Mouse (Mus musculus) frontal cortex, postnatal 36 days (tissue): ENCODE measurements around the gene Kirrel3.

Experiments
- DNase-seq, 2 experiments: peaks; one replicate each; pipeline ENCODE4 v3.0.0; 2022; ENCODE audit warnings: low spot score in 2 of 2

Gene Kirrel3

DNA sequence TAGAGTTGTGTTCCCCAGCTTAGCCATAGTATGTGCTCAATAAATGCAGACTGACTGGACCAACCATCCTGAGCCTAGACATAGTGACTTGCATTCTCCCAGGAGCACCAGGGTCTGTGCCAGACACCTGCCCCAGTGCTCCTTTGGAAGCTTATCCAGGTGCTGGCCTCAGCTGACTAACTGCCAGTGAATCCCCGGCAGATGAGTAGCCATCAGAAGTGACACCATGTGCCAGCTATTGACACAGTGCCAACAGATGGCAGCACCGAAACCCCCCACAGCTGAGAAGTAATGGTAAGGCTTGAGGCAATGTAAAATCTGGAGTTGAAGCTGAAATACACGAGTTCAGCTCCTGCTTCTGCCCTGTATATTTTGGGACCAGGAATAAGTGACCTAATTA is 399.2 kb downstream of the Kirrel3 start:
- DNase-seq = no peak

- DNase-seq = no peak
These were observed 401.1 kb downstream of the Kirrel3 start for GRCm38 (mm10) chr9:34886746-34887145.

- DNase-seq = no peak
These were observed 401.5 kb downstream of the Kirrel3 start for GRCm38 (mm10) chr9:34887196-34887595.

- no peak for DNase-seq
These were observed 402.6 kb downstream of the Kirrel3 start for GRCm38 (mm10) chr9:34888298-34888697.

- no peak for DNase-seq
These were observed 415.5 kb downstream of the Kirrel3 start for GRCm38 (mm10) chr9:34901216-34901615.

GRCm38 (mm10) chr9:34901888-34902287 is 416.2 kb downstream of the Kirrel3 start:
- no peak for DNase-seq

- no peak for DNase-seq
These were observed 419.5 kb downstream of the Kirrel3 start for GRCm38 (mm10) chr9:34905164-34905563.

DNA sequence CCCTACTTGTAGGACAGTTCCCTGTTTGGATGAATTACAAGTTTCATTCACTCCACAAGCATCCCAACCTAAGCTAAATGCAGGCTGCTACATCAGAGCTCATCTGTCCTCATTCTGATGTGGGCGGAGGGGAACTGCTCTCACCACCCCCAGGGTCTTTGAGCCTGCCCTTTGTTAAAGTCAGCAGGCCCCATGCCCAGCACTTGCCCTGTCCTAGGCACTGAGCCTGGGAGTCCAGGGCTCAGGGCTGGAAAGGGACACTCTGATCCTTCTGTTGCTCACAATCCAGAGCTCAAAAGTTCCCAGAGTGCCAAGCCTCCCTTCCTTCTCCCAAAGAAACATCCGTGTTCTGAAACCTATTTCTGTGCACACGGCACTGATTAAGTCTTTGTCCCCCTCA is 422.3 kb downstream of the Kirrel3 start:
- no peak for DNase-seq

GRCm38 (mm10) chr9:34911838-34912237 is 426.1 kb downstream of the Kirrel3 start:
- DNase-seq = peak; percentile 51 to 56

DNA sequence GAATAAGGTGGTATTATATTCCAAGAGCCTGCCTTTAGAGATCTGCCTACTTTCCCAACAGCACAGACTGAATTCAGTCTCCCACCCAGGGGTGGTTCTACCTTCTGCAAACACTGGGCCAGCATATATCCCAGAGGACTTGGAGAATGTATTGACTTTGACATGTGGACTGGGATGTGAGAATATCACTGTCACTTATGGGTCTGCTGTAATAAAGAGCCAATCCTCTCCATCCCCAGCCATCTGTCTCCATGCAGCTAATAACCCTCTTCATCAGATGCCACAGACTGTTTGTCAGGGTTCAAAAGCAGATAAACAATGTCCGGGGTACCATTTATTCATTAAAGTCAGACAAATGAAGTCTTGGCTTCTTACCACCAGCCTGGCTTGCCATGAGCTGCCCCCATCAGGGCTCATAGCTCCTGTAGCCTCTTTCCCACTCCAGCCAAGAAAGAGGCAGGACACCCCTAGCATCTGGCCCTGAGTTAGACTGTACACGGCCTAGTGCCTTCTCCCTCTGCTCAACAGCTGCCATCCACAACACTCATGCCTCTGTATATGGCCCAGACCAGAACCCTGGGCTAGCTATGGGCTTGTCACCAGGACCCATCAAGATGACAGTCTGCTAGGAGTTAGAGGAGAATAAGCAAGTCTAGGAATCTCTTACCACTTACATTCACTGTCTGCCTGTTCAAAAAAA is 426.7 kb downstream of the Kirrel3 start:
- no peak for DNase-seq

GRCm38 (mm10) chr9:34912996-34913395 is 427.3 kb downstream of the Kirrel3 start:
- no peak for DNase-seq

GRCm38 (mm10) chr9:34918976-34919375 is 433.3 kb downstream of the Kirrel3 start:
- DNase-seq = no peak

DNA sequence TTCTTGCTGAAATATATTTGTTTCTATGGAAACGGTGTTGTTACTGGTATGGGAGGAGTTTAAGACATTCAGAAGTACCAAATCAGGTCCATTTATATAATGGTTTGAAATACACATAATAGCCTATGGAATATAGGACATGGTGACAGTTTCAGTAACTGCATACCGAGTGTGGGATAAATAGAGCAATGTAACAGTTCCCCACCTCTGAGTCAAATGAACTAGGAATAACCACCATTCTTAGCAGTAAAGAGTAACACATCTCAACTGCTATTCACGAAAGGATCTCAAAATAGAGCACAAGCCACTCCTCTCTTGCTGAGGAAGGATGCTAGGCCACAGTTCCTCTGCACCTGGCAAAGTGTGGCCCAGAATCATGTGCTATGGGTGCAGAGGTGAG is 434.4 kb downstream of the Kirrel3 start:
- peak in 1 of 2 experiments; percentile 38 for DNase-seq

DNA sequence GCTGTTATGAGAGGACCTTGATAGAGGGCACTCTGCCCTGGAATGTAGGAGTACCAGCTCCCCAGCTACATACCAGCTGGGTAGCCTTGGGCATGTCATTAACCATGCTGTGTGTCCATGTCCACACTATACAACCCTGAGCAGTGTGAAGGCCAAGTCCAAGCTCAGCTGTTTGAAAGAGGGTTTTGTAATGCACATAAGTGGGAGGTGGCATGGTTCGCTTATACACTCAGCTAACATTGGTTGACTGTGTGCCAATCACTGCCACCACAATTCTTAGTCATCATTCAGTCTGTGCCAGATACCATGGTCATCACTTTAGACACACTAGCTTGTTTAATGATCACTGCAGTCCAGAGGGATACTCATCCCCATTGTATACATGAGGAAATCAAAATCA is 436.2 kb downstream of the Kirrel3 start:
- no peak for DNase-seq

DNA sequence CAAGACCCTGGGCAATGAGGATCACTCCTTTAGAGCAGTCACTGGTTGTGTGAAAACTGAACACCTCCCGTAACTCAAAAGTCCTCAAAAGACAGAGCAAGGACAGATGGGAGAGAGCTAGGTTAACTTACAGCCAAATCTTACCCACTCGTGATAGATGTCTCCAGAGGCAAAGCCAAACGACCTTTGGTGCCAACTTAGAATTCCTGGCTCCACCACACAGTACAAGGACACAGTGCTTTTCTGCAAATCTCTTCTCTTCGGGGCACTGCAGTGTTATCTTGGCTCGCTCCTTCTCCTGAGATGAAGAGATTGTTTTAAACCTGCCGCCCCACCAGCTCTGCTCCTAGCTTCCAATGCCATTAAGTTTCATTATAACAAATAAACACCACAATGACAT is 437.0 kb downstream of the Kirrel3 start:
- no peak for DNase-seq

- no peak for DNase-seq
These were observed 437.6 kb downstream of the Kirrel3 start for GRCm38 (mm10) chr9:34923134-34923931.

DNA sequence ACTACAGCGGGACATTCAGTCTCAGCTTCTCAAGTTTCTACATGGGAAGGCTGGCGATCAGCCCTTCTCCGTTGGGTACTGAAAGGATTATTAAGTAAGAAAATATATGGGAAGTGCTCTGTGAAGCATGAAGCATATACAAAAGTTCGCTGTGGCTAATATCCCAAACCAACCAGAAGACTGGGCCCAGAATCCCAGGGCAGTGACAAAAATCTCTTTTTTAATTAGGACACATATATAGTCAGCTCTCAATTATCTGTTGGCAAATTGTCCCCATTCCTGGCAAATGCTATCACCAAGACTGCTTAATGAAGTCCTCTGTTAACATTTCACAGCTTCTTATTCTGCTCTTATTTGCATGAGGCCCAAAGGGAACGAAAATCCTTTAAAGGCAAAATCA is 439.9 kb downstream of the Kirrel3 start:
- no peak for DNase-seq

DNA sequence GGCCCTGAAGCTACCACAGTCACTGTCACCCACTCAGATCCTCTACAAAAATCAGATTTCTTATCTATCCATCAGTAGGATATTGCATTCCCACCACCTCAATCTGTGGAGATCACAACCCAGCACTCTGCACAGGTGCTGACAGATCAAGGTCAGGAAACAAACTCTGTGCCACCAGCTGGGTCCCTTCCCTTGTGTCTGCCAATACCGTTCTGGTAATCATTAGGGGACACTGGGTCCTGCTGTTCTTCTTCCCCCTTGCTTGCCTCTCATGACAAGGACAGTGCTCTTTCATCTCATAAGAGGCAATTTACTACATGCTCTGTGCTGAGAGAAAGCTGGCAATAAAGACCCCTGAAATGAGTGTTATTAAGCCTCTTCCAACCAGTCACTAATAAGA is 444.7 kb downstream of the Kirrel3 start:
- DNase-seq = no peak

GRCm38 (mm10) chr9:34938140-34938539 is 452.4 kb downstream of the Kirrel3 start:
- DNase-seq = no peak

DNA sequence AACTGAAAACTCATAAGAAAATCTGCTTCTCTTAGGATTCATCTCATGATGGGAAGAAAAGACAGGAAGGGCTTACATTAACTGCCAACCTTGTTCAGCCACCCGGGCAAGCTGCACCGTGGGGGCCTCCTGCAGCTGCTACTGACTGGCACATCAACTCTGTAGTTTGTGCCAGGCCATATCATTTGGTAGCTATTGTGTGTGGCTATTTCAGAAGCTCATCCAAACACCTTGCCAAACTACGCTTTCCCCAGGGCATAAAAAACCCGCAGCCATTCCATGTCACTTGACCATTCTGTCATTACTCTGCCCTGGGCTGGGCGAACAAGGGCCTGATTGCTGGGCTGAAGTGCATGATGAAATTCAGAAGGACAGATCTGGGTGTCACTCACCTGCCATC is 453.9 kb downstream of the Kirrel3 start:
- no peak for DNase-seq

DNA sequence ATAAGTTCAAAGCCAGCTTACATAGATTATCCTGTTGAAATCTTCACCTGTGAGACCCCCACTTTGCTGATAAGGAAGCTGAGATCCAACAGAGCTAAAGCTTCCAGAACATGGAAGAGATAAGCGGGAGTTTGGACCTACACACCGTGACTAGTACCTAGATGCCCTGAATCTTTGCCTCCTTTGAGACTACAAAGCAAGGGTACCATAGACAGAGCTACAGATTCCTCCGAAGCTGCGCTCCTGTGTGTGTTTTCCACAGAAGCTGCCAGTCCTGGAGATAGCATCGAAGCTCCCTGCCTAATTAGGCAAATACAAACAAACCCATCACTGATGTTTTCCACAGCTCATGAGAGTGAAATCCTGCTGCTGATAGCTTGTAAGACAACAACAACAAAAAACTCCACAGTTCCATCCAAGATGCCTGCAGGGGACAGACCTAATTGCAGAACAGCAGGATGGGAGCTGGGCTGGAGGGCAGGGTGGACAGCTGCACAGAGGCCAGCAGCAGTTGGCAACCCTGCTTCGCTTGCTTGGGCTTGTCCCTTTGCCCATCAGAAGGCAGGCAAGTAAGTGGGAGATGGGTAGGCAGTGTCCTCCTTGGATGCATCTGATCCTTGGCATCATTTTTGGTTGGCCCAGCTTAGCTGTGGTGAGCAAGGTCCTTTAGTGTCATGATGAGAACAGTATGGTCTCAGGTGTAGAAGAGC is 456.6 kb downstream of the Kirrel3 start:
- no peak for DNase-seq

- no peak for DNase-seq
These were observed 457.3 kb downstream of the Kirrel3 start for GRCm38 (mm10) chr9:34942996-34943395.

GRCm38 (mm10) chr9:34945301-34945700 is 459.6 kb downstream of the Kirrel3 start:
- DNase-seq = no peak
